Mouse (Mus musculus): ENCODE data around the gene Il12b. TPM values are rescaled to one million over a fixed set of nuclear protein-coding genes. Genes with fewer than 3 reads are reported as not detected.
"Not testable (repeated sequence)": the region's sequence is repeated elsewhere in the genome, so short reads cannot be mapped to it uniquely, and the experiment has no call there.

Il12b gene
- total and polyA plus RNA-seq, 3 experiments = not detected

DNA sequence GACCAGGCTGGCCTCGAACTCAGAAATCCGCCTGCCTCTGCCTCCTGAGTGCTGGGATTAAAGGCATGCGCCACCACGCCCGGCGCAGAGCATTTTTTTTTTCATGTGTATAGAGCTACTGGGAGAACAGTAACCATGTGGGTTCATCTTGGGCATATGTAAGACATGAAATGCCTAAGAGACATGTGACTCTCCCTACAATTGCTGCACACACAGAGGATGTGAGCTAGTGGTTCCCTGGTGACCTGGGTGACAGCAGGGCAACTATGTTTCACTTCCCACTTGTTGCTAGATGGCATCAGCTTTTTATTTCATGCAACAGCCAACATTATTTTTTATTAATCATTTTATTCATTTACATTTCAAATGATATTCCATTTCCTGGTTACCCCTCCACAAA is 37.9 kb downstream of the Il12b start:
- Histone ChIP-seq H3K4me3 (ENCODE audit: control insufficient read depth in 1 of 2, insufficient read depth in 1 of 2, low read depth in 2 of 2, low read length in 2 of 2) (no peak overlapping the region), H3K9ac (ENCODE audit: control insufficient read depth, low read depth, low read length, poor library complexity, severe bottlenecking) (no peak overlapping the region), H3K27ac (ENCODE audit: control insufficient read depth, low read depth, low read length) (no peak overlapping the region), H3K27me3 (ENCODE audit: control insufficient read depth in 1 of 2, insufficient read depth in 2 of 2, low read length in 2 of 2) (peaks cover 5 to 6% of the 10 kb centered on the region in 2 experiments; a peak in 3 of 4 replicates), H3K4me1 (ENCODE audit: control insufficient read depth in 1 of 2, insufficient read depth in 2 of 2, low read length in 2 of 2) (no peaks in the 10 kb centered on the region), H3K36me3 (ENCODE audit: control insufficient read depth in 1 of 2, insufficient read depth in 2 of 2, low read length in 2 of 2) (no peaks in the 10 kb centered on the region), H3K9me3 (replicated peaks; ENCODE audit: insufficient read depth, low read length) (no peaks in the 10 kb centered on the region), H3K79me2 (ENCODE audit: control insufficient read depth, insufficient read depth, low read length, poor library complexity) (no peaks in the 10 kb centered on the region)
- TF ChIP-seq BHLHE40 (IDR thresholded peaks at IDR 0.05; ENCODE audit: borderline replicate concordance, low read depth, low read length) = no peak
- TF ChIP-seq RAD21 (IDR thresholded peaks at IDR 0.05; ENCODE audit: low read depth, low read length) = no peak
- TF ChIP-seq USF1 (IDR thresholded peaks at IDR 0.05; ENCODE audit: low read depth, low read length) = no peak
- no peak for TF ChIP-seq MYC (IDR thresholded peaks at IDR 0.05; ENCODE audit: low read depth, low read length)
- TF ChIP-seq MEF2A (IDR thresholded peaks at IDR 0.05; ENCODE audit: extremely low read depth, insufficient replicate concordance, low read depth, low read length, poor library complexity, severe bottlenecking) = no peak
- TF ChIP-seq MYB (IDR thresholded peaks at IDR 0.05; ENCODE audit: low read depth, low read length) = no peak
- TF ChIP-seq ZNF384 (IDR thresholded peaks at IDR 0.05; ENCODE audit: low read depth, low read length) = no peak
- TF ChIP-seq GATA1 (IDR thresholded peaks at IDR 0.05; ENCODE audit: low read depth, low read length) = no peak
- TF ChIP-seq CTCF (IDR thresholded peaks at IDR 0.05 in 2 of 3, conservative IDR thresholded peaks at IDR 0.05 in 1 of 3; ENCODE audit: control insufficient read depth in 1 of 3, insufficient read depth in 1 of 3, low read depth in 2 of 3, low read length in 3 of 3, poor library complexity in 1 of 3, severe bottlenecking in 1 of 3) = no peak
- TF ChIP-seq MAX (IDR thresholded peaks at IDR 0.05; ENCODE audit: low read length) = no peak
- no peak for TF ChIP-seq KAT2A (conservative IDR thresholded peaks at IDR 0.05; ENCODE audit: low read depth, low read length)
- no peak for DNase-seq (ENCODE audit: low read depth, low spot score)

DNA sequence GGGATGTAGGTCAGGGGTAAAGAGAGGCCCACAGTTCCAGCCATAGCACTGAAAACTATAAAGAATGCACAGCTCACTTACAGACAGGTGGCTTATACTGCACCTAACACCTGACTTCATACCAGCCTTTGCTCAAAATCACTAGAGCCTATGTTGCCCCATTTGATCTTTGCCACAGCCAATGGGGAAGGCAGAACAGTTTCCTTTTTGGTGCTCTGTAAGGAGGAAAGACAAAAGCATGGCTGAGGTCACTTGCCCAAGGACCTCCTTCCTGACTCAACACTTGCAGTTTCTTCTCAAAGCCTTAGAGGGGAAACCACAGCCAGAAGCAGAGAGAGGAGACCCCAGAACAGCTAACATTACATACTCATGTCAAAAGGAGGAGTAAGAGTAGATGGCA is 51.2 kb downstream of the Il12b start:
- no peaks in the 10 kb centered on the region for H3K9me3 ChIP-seq (replicated peaks; ENCODE audit: insufficient read depth, low read length)
- no peak overlapping the region for H3K27ac ChIP-seq (ENCODE audit: control insufficient read depth, low read depth, low read length)
- peaks cover 0 to 7% of the 10 kb centered on the region in 2 experiments; a peak in 3 of 4 replicates for H3K36me3 ChIP-seq (ENCODE audit: control insufficient read depth in 1 of 2, insufficient read depth in 2 of 2, low read length in 2 of 2)
- no peak for TF ChIP-seq ZKSCAN1 (IDR thresholded peaks at IDR 0.05; ENCODE audit: low read depth, low read length)
- TF ChIP-seq E2F4 (IDR thresholded peaks at IDR 0.05; ENCODE audit: borderline replicate concordance, low read depth, low read length) = no peak
- TF ChIP-seq SMC3 (IDR thresholded peaks at IDR 0.05; ENCODE audit: low read depth, low read length) = no peak
- TF ChIP-seq ZNF384 (IDR thresholded peaks at IDR 0.05; ENCODE audit: low read depth, low read length) = no peak
- TF ChIP-seq RCOR1 (IDR thresholded peaks at IDR 0.05; ENCODE audit: low read depth, low read length) = no peak
- TF ChIP-seq MAZ (IDR thresholded peaks at IDR 0.05; ENCODE audit: low read depth, low read length) = no peak
- TF ChIP-seq ETS1 (IDR thresholded peaks at IDR 0.05; ENCODE audit: low read depth, low read length) = no peak
- no peak for TF ChIP-seq MAFK (IDR thresholded peaks at IDR 0.05; ENCODE audit: borderline replicate concordance, low read depth, low read length)
- no peak for TF ChIP-seq TAL1 (IDR thresholded peaks at IDR 0.05; ENCODE audit: low read length)
- no peaks in the 10 kb centered on the region for H3K79me2 ChIP-seq (ENCODE audit: control insufficient read depth, insufficient read depth, low read length, poor library complexity)
- H3K4me1 ChIP-seq (ENCODE audit: control insufficient read depth in 1 of 2, insufficient read depth in 2 of 2, low read length in 2 of 2) = peaks cover 0 to 5% of the 10 kb centered on the region in 2 experiments; a peak in 2 of 4 replicates
- no peak overlapping the region for H3K9ac ChIP-seq (ENCODE audit: control insufficient read depth, low read depth, low read length, poor library complexity, severe bottlenecking)
- no peak overlapping the region for H3K4me3 ChIP-seq (ENCODE audit: control insufficient read depth in 1 of 2, insufficient read depth in 1 of 2, low read depth in 2 of 2, low read length in 2 of 2)
- DNase-seq (ENCODE audit: low read depth, low spot score) = no peak
- no peaks in the 10 kb centered on the region for H3K27me3 ChIP-seq (ENCODE audit: control insufficient read depth in 1 of 2, insufficient read depth in 2 of 2, low read length in 2 of 2)

DNA sequence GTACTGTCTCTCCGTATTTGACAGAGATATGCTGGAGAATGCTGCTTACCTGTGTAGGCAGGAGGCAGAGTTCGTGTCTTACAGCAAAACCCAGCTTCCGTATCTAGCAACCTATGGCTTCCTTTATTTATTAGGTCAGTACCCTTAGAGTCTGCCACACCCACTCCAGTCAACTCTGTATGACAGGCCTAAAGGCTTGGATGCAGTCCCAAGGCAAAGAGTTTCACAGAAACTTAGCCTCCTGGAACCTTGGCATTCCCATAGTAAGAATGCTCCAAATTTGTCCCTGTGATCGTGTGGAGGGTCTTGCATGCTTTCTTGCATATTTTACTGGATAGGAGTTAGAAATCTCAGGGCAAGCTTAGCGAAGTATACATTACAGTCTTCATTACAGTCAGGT is 52.2 kb downstream of the Il12b start:
- H3K79me2 ChIP-seq (ENCODE audit: control insufficient read depth, insufficient read depth, low read length, poor library complexity); H3K9me3 ChIP-seq (replicated peaks; ENCODE audit: insufficient read depth, low read length); H3K9ac ChIP-seq (ENCODE audit: control insufficient read depth, low read depth, low read length, poor library complexity, severe bottlenecking); H3K27ac ChIP-seq (ENCODE audit: control insufficient read depth, low read depth, low read length); H3K4me3 ChIP-seq (ENCODE audit: control insufficient read depth in 1 of 2, insufficient read depth in 1 of 2, low read depth in 2 of 2, low read length in 2 of 2); DNase-seq (ENCODE audit: low read depth, low spot score); H3K27me3 ChIP-seq (ENCODE audit: control insufficient read depth in 1 of 2, insufficient read depth in 2 of 2, low read length in 2 of 2): not testable (repeated sequence)
- peaks cover 4 to 12% of the 10 kb centered on the region in 2 experiments for H3K4me1 ChIP-seq (ENCODE audit: control insufficient read depth in 1 of 2, insufficient read depth in 2 of 2, low read length in 2 of 2)
- peaks cover 0 to 13% of the 10 kb centered on the region in 2 experiments; a peak in 3 of 4 replicates for H3K36me3 ChIP-seq (ENCODE audit: control insufficient read depth in 1 of 2, insufficient read depth in 2 of 2, low read length in 2 of 2)

All from MEL (cell line).